Mouse (Mus musculus): ENCODE measurements around the gene Smad5.

DNA sequence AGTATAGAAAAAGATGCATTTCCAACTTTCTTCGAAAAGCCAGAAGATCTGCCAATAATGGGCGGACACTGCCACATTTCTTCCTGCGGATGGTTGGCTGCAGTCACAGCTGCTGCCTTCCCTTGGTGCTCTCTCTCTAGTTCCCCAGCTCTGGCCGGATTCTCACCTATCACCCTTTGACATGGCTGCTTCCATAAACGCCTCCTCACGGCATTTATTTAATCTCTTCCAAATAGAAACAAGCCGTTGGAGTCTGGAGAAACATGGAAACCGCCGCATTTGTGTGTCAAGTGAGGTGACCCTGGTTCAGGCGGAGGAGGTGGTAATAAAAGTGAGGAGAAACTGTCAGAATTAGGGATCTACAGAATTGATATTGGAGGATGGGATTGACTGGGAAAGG, 886 bp upstream of the Smad5 start:
- TF ChIP-seq TCF12 (IDR thresholded peaks at IDR 0.05; ENCODE audit: insufficient read depth, poor library complexity, severe bottlenecking): no peak
- no peak for TF ChIP-seq MAX (IDR thresholded peaks at IDR 0.05; ENCODE audit: low read depth)
- TF ChIP-seq MYOG (IDR thresholded peaks at IDR 0.05; ENCODE audit: control insufficient read depth in 1 of 3, insufficient read depth in 1 of 3, insufficient read length in 2 of 3, low read depth in 2 of 3): no peak
- TF ChIP-seq POLR2A (IDR thresholded peaks at IDR 0.05; ENCODE audit: insufficient read length, low read depth): no peak
- no peak for TF ChIP-seq REST (IDR thresholded peaks at IDR 0.05; ENCODE audit: insufficient read depth, insufficient read length)
